Mouse (Mus musculus): ENCODE data around the gene Gpr61.

GRCm38 (mm10) chr3:108146671-108147070 lies 8.0 kb downstream of the Gpr61 start:
- TF ChIP-seq CTCF (IDR thresholded peaks at IDR 0.05; ENCODE audit: low read depth): no peak
- no peak for TF ChIP-seq EP300 (IDR thresholded peaks at IDR 0.05; ENCODE audit: low read depth)

Data from liver, embryonic 14.5 days (tissue).